In genomic region chr14:98833230-98833999, GRCm38 (mm10) we compare ENCODE assay signal across 15 mouse cellular contexts.
DNase-seq lines count a peak whose midpoint lies in the region; ATAC-seq lines count a peak whose summit lies in the region.
"Had no signal": no experiment of that assay in that cellular context is flagged by ENCODE, and none has a peak within 500 bp of the region (broad histone marks: within the 10 kb centered on the region; RNA-seq: fewer than 3 reads in every experiment).

No protein-coding gene starts in this region.

- H3K36me3 ChIP-seq in forebrain, embryonic 12.5 days (replicated peaks) = no peaks in the 10 kb centered on the region
- no peaks in the 10 kb centered on the region for H3K36me3 ChIP-seq in hindbrain, embryonic 14.5 days (replicated peaks; ENCODE audit: control insufficient read depth, insufficient read depth)
- no peaks in the 10 kb centered on the region for H3K36me3 ChIP-seq in neural tube, embryonic 14.5 days (ENCODE audit: control insufficient read depth, insufficient read depth, low read length)
- H3K36me3 ChIP-seq: embryonic facial prominence, embryonic 12.5 days; heart, embryonic 12.5 days; kidney, embryonic 15.5 days had no signal

- ATAC-seq in forebrain, embryonic 12.5 days (ENCODE audit: low FRiP score) = peak; percentile 77; the same call in 1 of the 2 replicates
- peak; percentile 46 for ATAC-seq in hindbrain, embryonic 14.5 days (ENCODE audit: low FRiP score)
- peak; percentile 64 for ATAC-seq in neural tube, embryonic 14.5 days (ENCODE audit: low read depth)
- ATAC-seq in granulocyte monocyte progenitor cell, adult 5-6 weeks (replicated peaks; ENCODE audit: poor library complexity, severe bottlenecking) = no peak

- no peak overlapping the region for H3K9ac ChIP-seq in forebrain, embryonic 12.5 days
- peak overlapping the region; percentile 13; the same call in 1 of the 2 replicates for H3K9ac ChIP-seq in hindbrain, embryonic 14.5 days
- no peak overlapping the region for H3K9ac ChIP-seq in neural tube, embryonic 14.5 days (replicated peaks; ENCODE audit: low read depth, low read length)
- H3K9ac ChIP-seq: embryonic facial prominence, embryonic 12.5 days; heart, embryonic 12.5 days; kidney, embryonic 15.5 days had no signal

- peaks cover 4% of the 10 kb centered on the region; the same call in 1 of the 2 replicates for H3K27me3 ChIP-seq in forebrain, embryonic 12.5 days
- no peaks in the 10 kb centered on the region for H3K27me3 ChIP-seq in hindbrain, embryonic 14.5 days (ENCODE audit: control insufficient read depth, insufficient read depth, low read length)
- no peaks in the 10 kb centered on the region for H3K27me3 ChIP-seq in neural tube, embryonic 14.5 days (ENCODE audit: control insufficient read depth, insufficient read depth, low read length)
- H3K27me3 ChIP-seq: embryonic facial prominence, embryonic 12.5 days; heart, embryonic 12.5 days; kidney, embryonic 15.5 days had no signal

- H3K4me1 ChIP-seq in forebrain, embryonic 12.5 days = peaks cover 17% of the 10 kb centered on the region
- H3K4me1 ChIP-seq in hindbrain, embryonic 14.5 days (replicated peaks; ENCODE audit: control insufficient read depth, insufficient read depth, low read length) = peaks cover 5% of the 10 kb centered on the region
- H3K4me1 ChIP-seq in neural tube, embryonic 14.5 days (ENCODE audit: control insufficient read depth, insufficient read depth, low read length) = peaks cover 6% of the 10 kb centered on the region; the same call in 1 of the 2 replicates
- H3K4me1 ChIP-seq: embryonic facial prominence, embryonic 12.5 days; heart, embryonic 12.5 days had no signal

- no peak overlapping the region for H3K4me3 ChIP-seq in forebrain, embryonic 12.5 days (replicated peaks)
- no peak overlapping the region for H3K4me3 ChIP-seq in hindbrain, embryonic 14.5 days (replicated peaks; ENCODE audit: low read length)
- H3K4me3 ChIP-seq in neural tube, embryonic 14.5 days (ENCODE audit: low read depth, low read length) = no peak overlapping the region
- H3K4me3 ChIP-seq: embryonic facial prominence, embryonic 12.5 days; heart, embryonic 12.5 days; kidney, embryonic 15.5 days had no signal

- peak; percentile 29 for DNase-seq in kidney, adult 9 months
- no peak for DNase-seq in kidney, postnatal 36 days
- DNase-seq in hindbrain, embryonic 14.5 days (ENCODE audit: low spot score) = peak; percentile 57
- no peak for DNase-seq in adrenal gland, adult (ENCODE audit: inconsistent age in 2 of 2, low spot score in 1 of 2)
- DNase-seq in urinary bladder, postnatal 25 days (ENCODE audit: low spot score) = no peak
- DNase-seq: adrenal gland, adult 8-10 months; cerebellum, postnatal 10 days; right cerebral cortex, postnatal 25 days; thymus, postnatal 14 days had no signal

- H3K4me2 ChIP-seq in forebrain, embryonic 12.5 days = no peak overlapping the region
- H3K4me2 ChIP-seq in hindbrain, embryonic 14.5 days (replicated peaks) = peak overlapping the region; percentile 34
- H3K4me2 ChIP-seq in neural tube, embryonic 14.5 days (ENCODE audit: low read depth, low read length) = peak overlapping the region; percentile 24; the same call in 1 of the 2 replicates
- H3K4me2 ChIP-seq: embryonic facial prominence, embryonic 12.5 days; heart, embryonic 12.5 days; kidney, embryonic 15.5 days had no signal

- H3K27ac ChIP-seq in forebrain, embryonic 12.5 days = no peak overlapping the region
- H3K27ac ChIP-seq in hindbrain, embryonic 14.5 days = 0 out of 2 replicates have a peak overlapping the region, but pooled peaks have one; percentile 20
- no peak overlapping the region for H3K27ac ChIP-seq in neural tube, embryonic 14.5 days (ENCODE audit: low read depth, low read length)
- H3K27ac ChIP-seq: embryonic facial prominence, embryonic 12.5 days; kidney, embryonic 15.5 days had no signal

- WGBS in forebrain, embryonic 12.5 days = 54% methylated on average over 13 of the region's 13 CpGs
- 32% methylated on average over 13 of the region's 13 CpGs for WGBS in hindbrain, embryonic 14.5 days
- 27% methylated on average over 13 of the region's 13 CpGs for WGBS in neural tube, embryonic 14.5 days

- H3K9me3 ChIP-seq in forebrain, embryonic 12.5 days = no peaks in the 10 kb centered on the region
- no peaks in the 10 kb centered on the region for H3K9me3 ChIP-seq in hindbrain, embryonic 14.5 days (ENCODE audit: control insufficient read depth, low read length)
- no peaks in the 10 kb centered on the region for H3K9me3 ChIP-seq in neural tube, embryonic 14.5 days (ENCODE audit: control insufficient read depth, low read length)
- H3K9me3 ChIP-seq: embryonic facial prominence, embryonic 12.5 days; heart, embryonic 12.5 days; kidney, embryonic 15.5 days had no signal

Comparison
In these comparisons a context has a peak if more than half of its experiments do, and no peak if none do; other contexts are left out.
1. DNase-seq: peak in kidney, adult 9 months (single experiment) and hindbrain, embryonic 14.5 days (single experiment); none in kidney, postnatal 36 days (0 of 2), adrenal gland, adult (0 of 2) and urinary bladder, postnatal 25 days (single experiment).